Mouse (Mus musculus): ENCODE results near the gene Slc51b. TPM values are rescaled to one million over a fixed set of nuclear protein-coding genes. Genes with fewer than 3 reads are reported as not detected.

The Slc51b gene
- total and polyA plus RNA-seq, 2 experiments from 2014 or later = not detected

DNA sequence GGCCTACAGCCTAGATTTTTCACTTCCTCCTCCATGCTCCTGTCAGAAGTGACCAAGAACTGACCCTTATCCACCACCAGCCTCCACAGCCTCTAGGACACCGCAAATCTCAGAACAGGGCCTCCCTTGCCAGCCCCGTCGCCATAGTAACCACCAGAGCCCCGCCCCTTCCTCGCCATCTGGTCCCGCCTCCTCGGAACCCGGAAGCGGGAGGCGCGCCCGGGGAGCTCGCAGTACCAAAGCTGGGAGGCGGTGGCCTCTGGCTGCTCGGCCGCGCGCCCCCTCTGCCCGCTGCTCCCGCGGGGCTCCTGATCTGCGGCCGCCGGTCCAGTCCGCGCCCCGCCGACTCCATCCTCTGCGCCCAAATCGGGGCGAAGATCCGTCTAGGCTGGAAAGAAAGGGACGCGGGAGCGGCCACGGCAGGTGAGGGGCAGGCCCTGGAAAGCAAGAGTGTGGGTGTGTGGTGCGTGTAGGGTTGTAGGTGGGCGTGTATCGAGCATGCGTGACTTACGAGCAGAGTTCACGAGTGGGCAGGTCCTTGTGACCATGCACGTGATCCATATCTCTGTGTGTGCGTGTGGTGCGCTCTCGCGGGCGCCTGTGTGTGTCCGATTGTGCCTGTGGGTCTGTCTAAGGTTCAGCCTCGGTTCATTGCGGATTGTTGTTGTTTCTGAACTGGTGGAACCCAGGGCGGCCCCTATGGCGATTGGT is 38.1 kb upstream of the Slc51b start, which contains the start of gene Spg21:
Spg21 (plus strand) TSS at position 216 of the 711 bp plus-strand sequence.
- TF ChIP-seq EP300 (IDR thresholded peaks at IDR 0.05; ENCODE audit: low read depth) (no peak), CTCF (IDR thresholded peaks at IDR 0.05; ENCODE audit: low read depth) (no peak)
- peak within 1 kb of the TSS; percentile 59 for H3K27ac ChIP-seq (ENCODE audit: low read depth)
- WGBS = under 1% methylated on average over 53 of the region's 53 CpGs
- peak within 1 kb of the TSS; percentile 64 for H3K9ac ChIP-seq (replicated peaks; ENCODE audit: low read depth, low read length)
- DNase-seq (ENCODE audit: low spot score) = peak; percentile 88
- H3K36me3 ChIP-seq (replicated peaks; ENCODE audit: control insufficient read depth, insufficient read depth, low read length) = peaks cover under 1% of the 10 kb centered on the region; the same call in 1 of the 2 replicates
- peak within 1 kb of the TSS; percentile 70 for H3K4me2 ChIP-seq (ENCODE audit: low read depth, low read length)
- H3K4me3 ChIP-seq (ENCODE audit: low read depth, low read length) = peak within 1 kb of the TSS; percentile 80
- no peaks in the 10 kb centered on the region for H3K9me3 ChIP-seq (replicated peaks; ENCODE audit: control insufficient read depth, low read length)
- ATAC-seq (ENCODE audit: insufficient read depth, low read depth) = peak; percentile 98
- peaks cover 15% of the 10 kb centered on the region for H3K4me1 ChIP-seq (ENCODE audit: control insufficient read depth, insufficient read depth)
- H3K27me3 ChIP-seq (ENCODE audit: control insufficient read depth, insufficient read depth, low read length) = no peaks in the 10 kb centered on the region

DNA sequence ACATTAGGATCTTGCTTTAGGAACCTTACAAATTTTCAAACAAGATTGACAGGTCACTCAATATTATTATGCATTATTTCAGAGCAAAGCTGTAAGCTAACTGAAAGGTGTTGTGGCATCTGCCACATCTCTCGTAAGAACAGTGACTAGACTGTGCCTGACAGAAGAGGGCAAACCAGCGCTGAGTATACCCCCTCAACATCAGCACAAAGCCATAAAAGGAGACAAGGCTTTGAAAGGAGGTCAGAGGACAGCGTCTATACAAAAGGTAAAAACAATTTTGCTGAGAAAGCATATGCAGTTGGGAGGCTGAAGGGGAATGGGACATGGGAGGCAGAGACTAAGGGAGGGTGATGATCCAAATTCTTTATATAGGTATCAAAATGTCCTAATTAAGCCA is 37.4 kb upstream of the Slc51b start:
- Histone ChIP-seq H3K4me1 (ENCODE audit: control insufficient read depth, insufficient read depth) (peaks cover 15% of the 10 kb centered on the region), H3K9ac (replicated peaks; ENCODE audit: low read depth, low read length) (0 out of 2 replicates have a peak overlapping the region, but pooled peaks have one; percentile 64), H3K36me3 (replicated peaks; ENCODE audit: control insufficient read depth, insufficient read depth, low read length) (no peaks in the 10 kb centered on the region), H3K27ac (ENCODE audit: low read depth) (peak overlapping the region; percentile 34; the same call in 1 of the 2 replicates), H3K4me3 (ENCODE audit: low read depth, low read length) (peak overlapping the region; percentile 80), H3K9me3 (replicated peaks; ENCODE audit: control insufficient read depth, low read length) (no peaks in the 10 kb centered on the region), H3K4me2 (ENCODE audit: low read depth, low read length) (peak overlapping the region; percentile 70), H3K27me3 (ENCODE audit: control insufficient read depth, insufficient read depth, low read length) (no peaks in the 10 kb centered on the region)
- ATAC-seq (ENCODE audit: insufficient read depth, low read depth) (no peak), DNase-seq (ENCODE audit: low spot score) (no peak)
- 55% methylated on average over 3 of the region's 3 CpGs for WGBS
- no peak for TF ChIP-seq CTCF (IDR thresholded peaks at IDR 0.05; ENCODE audit: low read depth)
- no peak for TF ChIP-seq EP300 (IDR thresholded peaks at IDR 0.05; ENCODE audit: low read depth)

DNA sequence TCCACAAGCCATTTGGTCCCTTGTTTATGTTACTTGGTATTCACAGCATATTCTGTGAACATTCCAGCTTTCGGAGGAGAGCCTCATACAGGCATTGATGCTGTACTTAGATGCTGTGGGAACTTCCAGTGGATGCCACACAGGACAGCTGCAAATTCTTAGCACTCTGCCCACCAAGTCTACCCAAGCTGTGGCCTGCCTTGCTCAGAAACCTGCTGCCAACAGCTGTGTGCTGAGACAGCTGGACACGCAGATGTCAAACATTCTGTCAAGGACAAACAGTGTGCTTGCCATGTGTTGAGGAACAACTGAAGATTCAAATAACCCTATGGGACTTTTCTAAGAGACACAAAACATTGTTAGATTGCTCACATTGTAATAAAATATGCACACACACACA is 36.2 kb upstream of the Slc51b start:
- no peak overlapping the region for H3K9ac ChIP-seq (replicated peaks; ENCODE audit: low read depth, low read length)
- no peaks in the 10 kb centered on the region for H3K9me3 ChIP-seq (replicated peaks; ENCODE audit: control insufficient read depth, low read length)
- H3K27me3 ChIP-seq (ENCODE audit: control insufficient read depth, insufficient read depth, low read length) = no peaks in the 10 kb centered on the region
- H3K27ac ChIP-seq (ENCODE audit: low read depth) = no peak overlapping the region
- 80% methylated on average over 2 of the region's 2 CpGs for WGBS
- DNase-seq (ENCODE audit: low spot score) (no peak), ATAC-seq (ENCODE audit: insufficient read depth, low read depth) (no peak)
- H3K4me3 ChIP-seq (ENCODE audit: low read depth, low read length) = no peak overlapping the region
- no peak overlapping the region for H3K4me2 ChIP-seq (ENCODE audit: low read depth, low read length)
- no peak for TF ChIP-seq EP300 (IDR thresholded peaks at IDR 0.05; ENCODE audit: low read depth)
- TF ChIP-seq CTCF (IDR thresholded peaks at IDR 0.05; ENCODE audit: low read depth) = no peak
- H3K4me1 ChIP-seq (ENCODE audit: control insufficient read depth, insufficient read depth) = peaks cover 15% of the 10 kb centered on the region
- H3K36me3 ChIP-seq (replicated peaks; ENCODE audit: control insufficient read depth, insufficient read depth, low read length) = no peaks in the 10 kb centered on the region

GRCm38 (mm10) chr9:65447951-65448350 is 25.2 kb upstream of the Slc51b start:
- Histone ChIP-seq H3K9ac (replicated peaks; ENCODE audit: low read depth, low read length) (no peak overlapping the region), H3K9me3 (replicated peaks; ENCODE audit: control insufficient read depth, low read length) (no peaks in the 10 kb centered on the region), H3K4me3 (ENCODE audit: low read depth, low read length) (no peak overlapping the region), H3K27ac (ENCODE audit: low read depth) (no peak overlapping the region), H3K4me1 (ENCODE audit: control insufficient read depth, insufficient read depth) (no peaks in the 10 kb centered on the region), H3K4me2 (ENCODE audit: low read depth, low read length) (no peak overlapping the region), H3K36me3 (replicated peaks; ENCODE audit: control insufficient read depth, insufficient read depth, low read length) (peaks cover 70% of the 10 kb centered on the region), H3K27me3 (ENCODE audit: control insufficient read depth, insufficient read depth, low read length) (no peaks in the 10 kb centered on the region)
- no peak for ATAC-seq (ENCODE audit: insufficient read depth, low read depth)
- 89% methylated on average over 6 of the region's 6 CpGs for WGBS
- TF ChIP-seq EP300 (IDR thresholded peaks at IDR 0.05; ENCODE audit: low read depth) = no peak
- no peak for TF ChIP-seq CTCF (IDR thresholded peaks at IDR 0.05; ENCODE audit: low read depth)
- no peak for DNase-seq (ENCODE audit: low spot score)

DNA sequence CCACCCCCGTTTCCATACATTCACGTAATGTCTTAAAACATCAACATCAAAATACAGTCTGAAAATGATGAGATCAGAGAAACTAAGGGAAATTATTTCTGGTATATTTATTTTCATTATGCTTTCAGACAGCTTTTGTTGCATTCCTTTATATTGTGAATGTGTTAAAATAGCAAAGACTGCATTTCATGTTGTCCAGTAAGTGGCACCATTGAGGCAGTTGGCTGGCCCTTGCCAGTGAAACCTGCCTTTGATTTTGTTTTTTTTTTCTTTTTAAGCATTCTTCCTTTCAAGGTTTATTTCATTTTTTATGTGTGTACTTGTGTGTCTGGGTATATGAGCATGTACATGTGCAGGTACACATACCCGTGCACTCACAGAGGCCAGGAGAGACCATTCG is 21.9 kb upstream of the Slc51b start:
- H3K27me3 ChIP-seq (ENCODE audit: control insufficient read depth, insufficient read depth, low read length) = no peaks in the 10 kb centered on the region
- no peak overlapping the region for H3K4me2 ChIP-seq (ENCODE audit: low read depth, low read length)
- H3K4me1 ChIP-seq (ENCODE audit: control insufficient read depth, insufficient read depth) = no peaks in the 10 kb centered on the region
- TF ChIP-seq CTCF (IDR thresholded peaks at IDR 0.05; ENCODE audit: low read depth) (0 out of 2 replicates have a peak, but pooled peaks have one; percentile 7), EP300 (IDR thresholded peaks at IDR 0.05; ENCODE audit: low read depth) (no peak)
- peaks cover 66% of the 10 kb centered on the region for H3K36me3 ChIP-seq (replicated peaks; ENCODE audit: control insufficient read depth, insufficient read depth, low read length)
- ATAC-seq (ENCODE audit: insufficient read depth, low read depth) = no peak
- H3K27ac ChIP-seq (ENCODE audit: low read depth) = no peak overlapping the region
- no peak overlapping the region for H3K9ac ChIP-seq (replicated peaks; ENCODE audit: low read depth, low read length)
- no peak for DNase-seq (ENCODE audit: low spot score)
- WGBS = 95% methylated on average over 4 of the region's 4 CpGs
- no peak overlapping the region for H3K4me3 ChIP-seq (ENCODE audit: low read depth, low read length)
- H3K9me3 ChIP-seq (replicated peaks; ENCODE audit: control insufficient read depth, low read length) = no peaks in the 10 kb centered on the region

Data from heart, postnatal 0 days (tissue).